Mouse (Mus musculus) heart, adult 2 months (tissue): ENCODE results near the gene Ccdc12. TPM values are rescaled to one million over a fixed set of nuclear protein-coding genes. Genes with fewer than 3 reads are reported as not detected.
A peak's percentile ranks its signal among the peaks of the same experiment; 100 is the strongest.

ENCODE experiments used
- DNase-seq, 2 experiments: peaks; one replicate each; pipeline ENCODE4 v3.0.0; 2021
- H3K27ac ChIP-seq: fragments of 200-600 bp; 2 replicates; pipeline ENCODE4 v1.8.1; 2022
- H3K27me3 ChIP-seq: fragments of 200-500 bp; 2 replicates; pipeline ENCODE4 v1.6.1; 2012; ENCODE audit warnings: mild to moderate bottlenecking, low read length, inconsistent platforms, mixed read lengths; ENCODE audit not compliant: control insufficient read depth, insufficient read depth
- H3K36me3 ChIP-seq: fragments of 200-500 bp; 2 replicates; pipeline ENCODE4 v1.6.1; 2012; ENCODE audit warnings: low read length, inconsistent platforms; ENCODE audit not compliant: control insufficient read depth, insufficient read depth
- H3K4me1 ChIP-seq: fragments of 200-500 bp; 2 replicates; pipeline ENCODE4 v1.6.1; 2011; ENCODE audit warnings: low read length; ENCODE audit not compliant: control insufficient read depth, insufficient read depth
- H3K4me3 ChIP-seq: fragments of 200-600 bp; 2 replicates; pipeline ENCODE4 v1.8.1; 2022
- H3K79me2 ChIP-seq: fragments of 200-500 bp; replicated peaks from 2 replicates; pipeline ENCODE4 v1.6.1; 2012; ENCODE audit warnings: mild to moderate bottlenecking, inconsistent platforms, low read length, moderate library complexity, mixed read lengths; ENCODE audit not compliant: control insufficient read depth, insufficient read depth
- H3K9ac ChIP-seq: fragments of 200-500 bp; 2 replicates; pipeline ENCODE4 v1.6.1; 2012; ENCODE audit warnings: low read depth, mild to moderate bottlenecking, control low read depth, inconsistent platforms, low read length, mixed read lengths
- CTCF ChIP-seq: fragments of 200-600 bp; IDR thresholded peaks from 2 replicates; pipeline ENCODE4 v1.8.1; 2022; ENCODE audit warnings: antibody characterized with exemption, mild to moderate bottlenecking, moderate library complexity
- EP300 ChIP-seq: fragments of 200-500 bp; IDR thresholded peaks from 2 replicates; pipeline ENCODE4 v1.6.1; 2011; ENCODE audit warnings: low read depth, low read length, control low read depth; ENCODE audit not compliant: insufficient read depth
- POLR2A ChIP-seq: fragments of 200-500 bp; IDR thresholded peaks from 2 replicates; pipeline ENCODE4 v1.6.1; 2011; ENCODE audit warnings: mild to moderate bottlenecking, low read depth, low read length, control low read depth; ENCODE audit not compliant: insufficient read depth
- WGBS: fragments of 180-500 bp; shearing (Covaris S2); methylation state at CpG from one replicate; pipeline ENCODE4 v1.1.7; 2018; 5-methylcytosine and 5-hydroxymethylcytosine counted together
- intact Hi-C: fragments of 180-260 bp; cut with DNase I; formaldehyde crosslinking; loops from one replicate; pipeline ENCODE4 v1.15.1; 2025
- polyA plus RNA-seq: library from polyadenylated mRNA; depleted of rRNA; stranded (reverse); fragments of >200 nt; gene quantifications from 2 replicates; pipeline ENCODE4 v1.2.3, GENCODE M21; 2012
- total RNA-seq, 2 experiments: library from RNA; stranded (reverse); gene quantifications; 2 replicates each; pipeline ENCODE4 v1.2.3; 2021

The Ccdc12 gene
- total and polyA plus RNA-seq, 3 experiments = 54.1 to 94.8 (median 66.1) TPM

- Histone ChIP-seq H3K4me1 (peaks cover 39% of the 10 kb centered on the region), H3K27ac (peak overlapping the region; percentile 77), H3K36me3 (no peaks in the 10 kb centered on the region; the same call in 1 of the 2 replicates), H3K4me3 (peak overlapping the region; percentile 10; the same call in 1 of the 2 replicates), H3K79me2 (peaks cover 4% of the 10 kb centered on the region), H3K27me3 (no peaks in the 10 kb centered on the region), H3K9ac (peak overlapping the region; percentile 43)
- DNase-seq = peak; percentile 56 to 61
- intact Hi-C loops = loop anchor here (2.0 kb wide), 2 partner anchors 16 to 36 kb away; partner anchors contain the start of gene Ccdc12
- WGBS = 33% methylated on average over 10 of the region's 10 CpGs
- TF ChIP-seq CTCF (no peak), POLR2A (peak; percentile 59; the same call in 1 of the 2 replicates), EP300 (peak; percentile 64; the same call in 1 of the 2 replicates)
These were observed 16.9 kb downstream of the Ccdc12 start for GRCm38 (mm10) chr9:110673107-110673752.

DNA sequence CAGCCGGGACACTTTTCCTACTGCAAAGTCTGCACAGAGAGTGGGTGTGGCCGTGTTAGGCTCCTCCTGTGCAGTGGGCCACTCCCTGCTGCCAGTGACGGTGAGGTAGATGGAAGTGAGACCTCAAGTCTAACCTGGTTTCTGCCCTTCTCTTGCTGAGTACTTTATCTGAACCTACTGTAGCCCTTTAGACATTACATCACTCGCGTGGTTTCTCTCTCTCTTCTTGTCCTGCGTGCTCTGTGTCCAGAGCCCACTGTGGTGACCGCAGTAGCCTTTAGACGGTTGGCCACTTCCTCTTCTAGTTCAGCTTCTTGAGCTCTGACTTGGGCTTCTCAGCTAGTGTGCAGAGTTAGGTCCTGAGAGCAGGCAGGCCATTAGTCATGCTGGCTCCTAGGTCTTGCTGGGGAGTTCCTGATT is 20.2 kb downstream of the Ccdc12 start:
- TF ChIP-seq EP300 (no peak), POLR2A (no peak), CTCF (no peak)
- intact Hi-C loops = no loop called here
- Histone ChIP-seq H3K4me3 (no peak overlapping the region), H3K36me3 (no peaks in the 10 kb centered on the region), H3K27me3 (no peaks in the 10 kb centered on the region), H3K27ac (no peak overlapping the region), H3K4me1 (peaks cover 26% of the 10 kb centered on the region), H3K79me2 (peaks cover 2% of the 10 kb centered on the region; the same call in 1 of the 2 replicates), H3K9ac (no peak overlapping the region)
- DNase-seq = peak in 1 of 2 experiments; percentile 57
- 72% methylated on average over 8 of the region's 8 CpGs for WGBS

GRCm38 (mm10) chr9:110678886-110679285 is 22.6 kb downstream of the Ccdc12 start:
- H3K27ac ChIP-seq = no peak overlapping the region

DNA sequence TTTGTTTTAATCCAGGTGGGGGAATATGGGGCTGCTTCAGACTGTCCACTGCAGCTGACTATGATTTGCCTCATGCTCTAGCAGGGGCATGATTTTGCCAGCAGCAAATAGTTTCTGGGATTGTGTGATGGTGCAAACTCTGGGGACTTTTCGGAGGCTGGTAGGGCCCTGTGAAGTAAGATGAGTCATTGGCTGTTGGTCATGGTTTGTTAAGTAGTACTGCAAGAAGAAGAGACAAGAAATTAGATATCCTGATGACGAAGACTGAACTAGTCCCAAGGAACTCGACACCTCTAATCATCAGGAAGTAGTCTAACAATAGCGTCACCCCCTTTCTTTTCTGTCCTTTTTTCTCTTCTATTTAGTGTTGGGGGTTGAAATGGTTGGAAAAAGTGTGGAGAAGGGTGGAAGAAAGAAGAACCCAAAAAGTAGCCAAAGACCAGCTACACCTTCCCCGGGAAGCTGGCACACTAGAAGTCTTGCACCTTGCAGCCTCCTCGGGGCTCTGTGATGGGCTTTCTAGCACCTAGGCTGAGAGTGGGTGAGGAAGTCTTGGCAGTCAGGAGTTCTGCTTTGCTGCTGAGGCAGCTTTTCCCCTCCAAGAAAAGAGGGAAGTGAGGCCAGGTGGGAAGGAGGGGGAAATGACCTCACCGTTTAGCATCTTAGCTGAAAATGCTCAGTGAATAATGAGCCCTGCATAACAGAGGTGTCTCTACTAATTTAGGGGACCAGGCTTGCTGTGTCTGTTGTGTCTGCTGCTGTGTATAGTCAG is 24.6 kb downstream of the Ccdc12 start:
- no peak for DNase-seq
- Histone ChIP-seq H3K4me3 (no peak overlapping the region), H3K9ac (no peak overlapping the region), H3K4me1 (peaks cover 43% of the 10 kb centered on the region), H3K27ac (no peak overlapping the region), H3K36me3 (no peaks in the 10 kb centered on the region; the same call in none of the 2 replicates), H3K79me2 (no peaks in the 10 kb centered on the region; the same call in 1 of the 2 replicates), H3K27me3 (no peaks in the 10 kb centered on the region)
- 57% methylated on average over 7 of the region's 7 CpGs for WGBS
- intact Hi-C loops = no loop called here
- no peak for TF ChIP-seq CTCF
- TF ChIP-seq POLR2A = no peak
- no peak for TF ChIP-seq EP300

More at GRCm38 (mm10) chr9:110678886-110679285, 22.6 kb downstream of the Ccdc12 start:
- DNase-seq = no peak
- no peak for TF ChIP-seq EP300
- no peak for TF ChIP-seq CTCF
- TF ChIP-seq POLR2A = no peak
- H3K27me3 ChIP-seq = no peaks in the 10 kb centered on the region
- intact Hi-C loops = no loop called here
- H3K4me3 ChIP-seq = no peak overlapping the region
- peaks cover 1% of the 10 kb centered on the region; the same call in 1 of the 2 replicates for H3K79me2 ChIP-seq
- H3K9ac ChIP-seq = no peak overlapping the region
- WGBS = 72% methylated on average over 5 of the region's 5 CpGs
- peaks cover 31% of the 10 kb centered on the region for H3K4me1 ChIP-seq
- H3K36me3 ChIP-seq = no peaks in the 10 kb centered on the region; the same call in none of the 2 replicates

DNA sequence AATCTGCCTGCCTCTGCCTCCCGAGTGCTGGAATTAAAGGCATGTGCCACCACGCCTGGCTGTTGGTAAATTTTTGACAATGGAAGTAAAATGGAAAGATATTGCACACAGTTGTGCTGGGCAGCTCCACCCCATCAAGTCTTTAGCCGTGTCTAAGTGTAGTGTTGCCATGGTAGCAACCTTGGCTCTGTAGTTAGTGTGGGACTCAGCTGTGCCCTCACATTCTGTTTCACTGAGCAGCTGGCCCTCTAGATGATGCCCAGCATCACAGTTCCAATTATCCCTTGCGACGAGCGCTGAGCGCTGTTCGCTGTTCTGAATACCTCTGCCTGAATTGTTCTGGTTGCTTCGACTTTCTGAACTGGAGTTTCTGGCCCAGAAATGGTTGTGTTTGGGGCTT is 25.5 kb downstream of the Ccdc12 start:
- H3K27ac ChIP-seq = no peak overlapping the region
- no peaks in the 10 kb centered on the region; the same call in 1 of the 2 replicates for H3K79me2 ChIP-seq
- TF ChIP-seq CTCF = no peak
- TF ChIP-seq EP300 = no peak
- no peak for TF ChIP-seq POLR2A
- H3K27me3 ChIP-seq = no peaks in the 10 kb centered on the region
- intact Hi-C loops = no loop called here
- H3K4me3 ChIP-seq = no peak overlapping the region
- peaks cover 44% of the 10 kb centered on the region for H3K4me1 ChIP-seq
- no peak for DNase-seq
- H3K9ac ChIP-seq = no peak overlapping the region
- no peaks in the 10 kb centered on the region; the same call in none of the 2 replicates for H3K36me3 ChIP-seq
- 73% methylated on average over 9 of the region's 9 CpGs for WGBS
